Mouse (Mus musculus) bone marrow, adult 2 months (tissue): ENCODE measurements at regions not wholly inside any gene's neighbourhood (a gene's known extent, or its start where the extent isn't known, plus 50 kb on each side); places are given as distances from the start of the nearest gene placed in this dataset.

Experiments
- H3K27ac ChIP-seq: fragments of 200-500 bp; 2 replicates; pipeline ENCODE4 v1.5.1; 2012; ENCODE audit warnings: low read depth, mild to moderate bottlenecking, control low read depth, inconsistent platforms, low read length; ENCODE audit not compliant: control insufficient read depth, poor library complexity, insufficient read depth
- H3K4me1 ChIP-seq: fragments of 200-500 bp; 2 replicates; pipeline ENCODE4 v1.6.1; 2011; ENCODE audit warnings: low read length; ENCODE audit not compliant: control insufficient read depth, insufficient read depth
- H3K4me3 ChIP-seq: fragments of 200-500 bp; replicated peaks from 2 replicates; pipeline ENCODE3; 2011; ENCODE audit warnings: mild to moderate bottlenecking, low read depth, low read length, control low read depth; ENCODE audit not compliant: control insufficient read depth
- CTCF ChIP-seq: fragments of 200-500 bp; IDR thresholded peaks from 2 replicates; pipeline ENCODE4 v1.5.1; 2011; ENCODE audit warnings: low read length, control low read depth; ENCODE audit not compliant: control insufficient read depth, insufficient read depth
- POLR2A ChIP-seq: fragments of 200-500 bp; IDR thresholded peaks from 2 replicates; pipeline ENCODE4 v1.6.1; 2011; ENCODE audit warnings: low read depth, mild to moderate bottlenecking, control low read depth, low read length, borderline replicate concordance; ENCODE audit not compliant: control insufficient read depth
- WGBS: fragments of 180-500 bp; shearing (Covaris S2); methylation state at CpG from one replicate; pipeline ENCODE4 v1.1.7; 2018; 5-methylcytosine and 5-hydroxymethylcytosine counted together

DNA sequence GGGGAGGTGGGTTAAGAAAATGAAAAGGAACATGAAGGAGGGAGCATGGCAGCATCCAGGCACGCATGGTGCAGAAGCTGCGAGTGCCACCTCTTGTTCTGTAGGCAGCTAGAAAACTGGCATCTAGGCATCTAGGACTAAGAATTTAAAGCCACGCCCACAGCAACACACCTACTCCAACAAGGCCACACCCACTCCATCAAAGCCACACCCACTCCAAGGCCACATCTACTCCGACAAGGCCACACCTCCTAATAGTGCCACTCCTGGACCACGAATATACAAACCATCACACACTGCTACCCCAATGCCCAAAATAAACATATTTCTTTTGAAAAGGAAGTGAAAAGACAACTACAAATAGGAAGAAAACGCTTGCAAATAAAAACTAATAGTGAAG lies 66.6 kb upstream of the Zmiz1 start:
- TF ChIP-seq POLR2A (no peak), CTCF (no peak)
- no peak overlapping the region for H3K27ac ChIP-seq
- no peak overlapping the region for H3K4me3 ChIP-seq
- no peaks in the 10 kb centered on the region; the same call in 1 of the 2 replicates for H3K4me1 ChIP-seq
- WGBS: 49% methylated on average over 6 of the region's 6 CpGs

DNA sequence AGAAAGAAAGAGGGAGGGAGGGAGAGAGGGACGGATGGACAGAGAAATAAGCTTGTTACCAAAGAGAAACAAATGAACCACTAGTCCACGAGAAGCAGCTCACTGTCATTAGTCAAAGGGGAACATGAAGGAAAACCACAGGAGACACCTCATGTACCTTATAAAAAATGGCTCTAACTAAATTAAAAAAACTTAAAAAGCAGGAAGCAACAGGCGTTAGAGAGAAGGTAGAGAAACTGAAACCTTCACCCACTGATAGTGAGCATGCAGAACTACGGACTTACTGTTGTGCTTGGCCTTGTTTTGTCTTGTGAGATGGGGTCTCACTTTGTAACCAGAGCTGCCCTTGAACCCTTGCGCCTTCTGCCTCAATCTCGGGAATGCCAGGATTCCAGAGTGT lies 66.0 kb upstream of the Zmiz1 start:
- WGBS: 35% methylated on average over 6 of the region's 6 CpGs
- Histone ChIP-seq H3K27ac (no peak overlapping the region), H3K4me1 (no peaks in the 10 kb centered on the region; the same call in 1 of the 2 replicates), H3K4me3 (no peak overlapping the region)
- TF ChIP-seq CTCF: no peak
- no peak for TF ChIP-seq POLR2A

DNA sequence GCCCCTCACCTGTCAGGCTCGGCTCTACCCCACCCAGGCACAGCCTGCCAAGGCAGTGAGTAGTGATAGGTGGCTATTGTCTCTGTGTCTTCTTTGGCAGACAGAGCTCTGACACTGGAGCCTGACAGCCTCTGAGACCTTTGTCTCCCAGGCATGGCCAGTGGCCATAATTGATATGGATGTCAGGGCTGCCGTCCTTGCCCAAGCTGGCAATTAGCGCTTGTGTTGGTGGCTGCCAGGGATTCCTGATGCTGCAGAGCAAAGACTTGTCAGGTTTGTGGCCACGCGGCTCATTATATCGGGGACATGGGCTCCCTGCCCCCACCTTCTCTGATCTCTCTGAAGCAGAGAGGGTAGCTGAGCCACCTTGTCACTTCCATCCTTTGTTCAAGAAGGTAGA lies 64.1 kb upstream of the Zmiz1 start:
- Histone ChIP-seq H3K4me3 (no peak overlapping the region), H3K4me1 (no peaks in the 10 kb centered on the region; the same call in 1 of the 2 replicates), H3K27ac (no peak overlapping the region)
- TF ChIP-seq POLR2A: no peak
- no peak for TF ChIP-seq CTCF
- WGBS: 89% methylated on average over 6 of the region's 6 CpGs

DNA sequence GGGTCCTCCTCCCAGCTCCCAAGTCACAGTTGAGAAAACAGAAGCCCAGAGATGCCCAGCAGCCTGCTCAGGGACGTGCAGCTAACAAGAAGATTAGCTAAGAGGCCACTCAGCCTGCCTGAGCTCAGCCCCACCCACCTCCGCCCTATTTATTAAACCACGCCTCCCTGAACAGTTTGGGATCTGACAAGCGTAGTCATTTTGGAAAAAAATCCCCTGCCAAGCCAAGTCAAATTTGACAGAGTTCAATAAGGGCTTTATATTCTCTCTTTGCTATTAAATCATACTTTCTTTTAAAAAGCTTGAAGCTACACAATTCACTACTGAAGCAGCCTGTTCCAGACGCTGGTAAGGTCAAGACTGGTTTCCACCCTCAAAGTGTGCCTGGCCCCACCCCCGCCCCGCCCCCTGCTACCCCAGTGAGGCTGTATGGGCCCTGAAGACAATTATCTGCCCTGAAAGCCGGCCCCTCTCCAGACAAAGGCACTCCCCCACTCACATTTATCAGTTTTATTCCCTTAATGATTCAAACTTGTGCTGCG lies 61.9 kb upstream of the Zmiz1 start:
- Histone ChIP-seq H3K27ac (no peak overlapping the region), H3K4me3 (no peak overlapping the region), H3K4me1 (no peaks in the 10 kb centered on the region; the same call in 1 of the 2 replicates)
- TF ChIP-seq CTCF (no peak), POLR2A (no peak)
- WGBS: 29% methylated on average over 9 of the region's 9 CpGs

DNA sequence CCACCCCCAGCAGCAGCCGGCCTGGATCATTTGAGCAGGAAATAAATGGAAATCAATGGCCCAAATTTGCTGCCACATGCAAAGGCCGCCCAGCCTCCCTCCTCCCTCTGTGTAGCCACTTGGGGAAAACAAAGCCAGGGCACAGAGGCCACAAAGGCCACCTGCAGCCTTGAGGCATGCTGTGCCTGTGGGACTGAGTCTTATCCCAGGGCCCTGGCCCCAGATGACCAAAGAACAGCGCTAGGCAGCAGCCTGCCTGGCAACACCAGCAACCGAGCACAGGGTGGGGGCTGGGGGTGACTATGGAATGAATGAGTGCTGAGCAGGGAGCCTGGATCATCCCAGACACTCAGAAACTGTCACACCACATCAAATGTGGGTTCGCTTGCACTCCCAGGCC lies 61.2 kb upstream of the Zmiz1 start:
- Histone ChIP-seq H3K27ac (no peak overlapping the region), H3K4me1 (no peaks in the 10 kb centered on the region; the same call in 1 of the 2 replicates), H3K4me3 (no peak overlapping the region)
- no peak for TF ChIP-seq CTCF
- no peak for TF ChIP-seq POLR2A
- 80% methylated on average over 5 of the region's 5 CpGs for WGBS

DNA sequence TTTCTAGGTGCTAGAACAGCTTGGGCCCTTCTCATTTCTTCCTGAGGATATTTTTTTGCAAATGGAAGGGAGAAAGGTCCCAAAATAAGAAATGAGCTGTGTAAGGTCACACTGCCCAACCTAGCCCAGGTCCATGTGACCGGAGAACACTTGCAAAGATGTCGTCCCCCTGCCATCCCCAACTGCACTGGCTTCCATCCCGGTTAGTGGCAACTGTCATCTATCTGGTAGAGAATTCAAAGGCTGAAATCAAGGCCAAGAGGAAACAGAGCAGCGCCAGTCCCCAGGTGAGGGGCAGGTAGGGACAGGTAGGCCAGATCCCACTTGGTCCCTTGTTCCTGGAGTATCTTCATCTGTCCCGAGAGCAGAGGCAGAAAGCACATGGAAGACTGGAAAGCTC lies 60.2 kb upstream of the Zmiz1 start:
- Histone ChIP-seq H3K4me1 (no peaks in the 10 kb centered on the region; the same call in 1 of the 2 replicates), H3K4me3 (no peak overlapping the region), H3K27ac (no peak overlapping the region)
- WGBS: 91% methylated on average over 5 of the region's 5 CpGs
- TF ChIP-seq POLR2A (no peak), CTCF (no peak)

DNA sequence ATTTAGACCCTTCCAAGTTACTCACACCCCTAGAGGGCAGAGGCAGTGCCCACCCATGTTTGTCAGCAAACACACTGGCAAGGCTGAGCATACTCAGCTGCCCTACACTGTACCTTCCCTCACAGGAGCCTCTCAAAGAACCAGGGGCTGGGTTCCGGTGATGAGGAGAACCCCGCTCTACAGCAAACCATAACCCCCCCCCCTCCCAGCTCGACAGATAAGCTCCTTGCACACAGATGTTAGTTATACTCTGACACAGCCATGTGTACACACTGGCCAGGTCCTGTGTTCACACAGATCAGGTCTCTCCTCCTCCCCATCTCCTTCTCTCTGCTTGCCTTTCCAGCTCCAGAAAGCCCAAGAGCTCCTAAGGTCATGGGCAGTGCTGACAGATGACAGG lies 59.7 kb upstream of the Zmiz1 start:
- TF ChIP-seq POLR2A (no peak), CTCF (no peak)
- Histone ChIP-seq H3K4me3 (no peak overlapping the region), H3K4me1 (no peaks in the 10 kb centered on the region; the same call in 1 of the 2 replicates), H3K27ac (no peak overlapping the region)
- WGBS: 59% methylated on average over 3 of the region's 3 CpGs

DNA sequence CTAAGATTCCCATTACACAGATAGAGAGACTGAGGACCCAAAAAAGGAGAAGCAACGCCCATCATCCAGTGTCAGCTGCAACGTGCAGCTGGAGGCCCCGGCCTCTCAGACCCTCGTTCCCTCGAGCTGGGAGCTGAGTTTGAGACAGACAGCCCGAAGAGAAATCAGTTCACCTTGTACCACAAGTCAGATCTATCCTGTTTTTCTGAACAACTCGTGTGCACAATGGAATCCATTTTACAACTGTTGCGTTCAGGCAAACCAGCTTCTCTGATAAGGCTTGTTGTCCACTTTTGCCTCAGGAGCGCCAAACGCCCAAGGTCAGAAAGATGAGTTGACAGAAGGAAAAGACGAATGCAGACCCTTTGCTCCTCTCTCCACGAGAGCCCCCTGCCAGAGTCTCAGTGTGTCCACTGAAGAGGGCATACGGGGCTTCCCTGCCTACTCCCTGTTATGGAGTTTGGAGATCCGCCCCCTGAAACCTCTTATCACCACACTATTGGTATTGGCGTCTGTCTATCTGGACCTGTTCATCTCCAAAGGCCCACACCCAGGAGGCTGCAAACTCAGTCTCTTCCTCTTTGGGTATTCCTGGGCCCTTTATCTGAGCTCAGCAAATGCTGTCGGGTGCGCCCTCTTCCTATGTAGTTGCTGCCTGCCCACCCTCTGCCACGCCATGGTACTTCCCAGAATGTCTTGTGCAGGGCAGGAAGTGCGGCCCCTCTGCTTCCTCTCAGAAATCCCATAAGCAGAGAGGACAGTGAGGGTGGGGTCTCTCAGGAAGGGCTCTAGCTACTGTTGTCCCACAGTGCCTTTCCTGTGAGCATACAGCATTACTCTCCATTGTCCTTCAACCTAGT lies 57.7 kb upstream of the Zmiz1 start:
- WGBS: 53% methylated on average over 19 of the region's 19 CpGs
- H3K4me3 ChIP-seq: no peak overlapping the region
- no peaks in the 10 kb centered on the region; the same call in 1 of the 2 replicates for H3K4me1 ChIP-seq
- TF ChIP-seq POLR2A (no peak), CTCF (no peak)
- no peak overlapping the region for H3K27ac ChIP-seq
